Mouse (Mus musculus) liver, embryonic 14.5 days (tissue): ENCODE data around the gene Fbxo47.

ENCODE experiments used
- CTCF ChIP-seq: IDR thresholded peaks from 2 replicates; pipeline ENCODE4 v1.5.1; 2016; ENCODE audit warnings: antibody characterized with exemption, low read depth, control low read depth
- EP300 ChIP-seq: IDR thresholded peaks from 2 replicates; pipeline ENCODE4 v1.6.1; 2016; ENCODE audit warnings: antibody characterized with exemption, low read depth

- TF ChIP-seq CTCF (no peak), EP300 (no peak)
Measured at GRCm38 (mm10) chr11:97901806-97902205, 17.9 kb upstream of the Fbxo47 start.
